Mouse (Mus musculus) cerebellum, adult 2 months (tissue): ENCODE results near the gene Vps13a.

ENCODE experiments used
- CTCF ChIP-seq: fragments of 200-500 bp; IDR thresholded peaks from 2 replicates; pipeline ENCODE4 v1.5.1; 2011; ENCODE audit warnings: low read depth, mild to moderate bottlenecking, control low read depth, low read length, moderate library complexity, borderline replicate concordance; ENCODE audit not compliant: insufficient read depth
- POLR2A ChIP-seq: fragments of 200-500 bp; IDR thresholded peaks from 2 replicates; pipeline ENCODE4 v1.6.1; 2011; ENCODE audit warnings: low read length, control low read depth, borderline replicate concordance; ENCODE audit not compliant: insufficient read depth

DNA sequence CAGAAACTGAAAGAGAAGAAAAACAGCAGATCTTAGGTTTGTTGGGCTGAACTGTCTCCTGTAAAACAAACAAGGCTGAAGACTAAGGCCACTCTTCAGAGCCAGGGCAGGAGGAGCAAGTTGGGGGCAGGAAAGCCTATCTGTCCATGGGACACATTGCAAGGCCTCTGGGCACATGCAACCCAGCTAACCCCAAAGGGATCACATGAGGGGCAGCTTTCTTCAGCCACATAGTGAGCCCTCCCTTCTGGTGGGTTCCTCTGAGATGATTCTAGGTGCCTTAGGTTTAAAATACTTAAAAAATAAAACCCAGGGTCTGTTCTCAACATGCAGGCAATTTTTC is 186.8 kb downstream of the Vps13a start:
- no peak for TF ChIP-seq POLR2A
- no peak for TF ChIP-seq CTCF
